Mouse (Mus musculus): ENCODE results near the gene Cdc37l1.

DNA sequence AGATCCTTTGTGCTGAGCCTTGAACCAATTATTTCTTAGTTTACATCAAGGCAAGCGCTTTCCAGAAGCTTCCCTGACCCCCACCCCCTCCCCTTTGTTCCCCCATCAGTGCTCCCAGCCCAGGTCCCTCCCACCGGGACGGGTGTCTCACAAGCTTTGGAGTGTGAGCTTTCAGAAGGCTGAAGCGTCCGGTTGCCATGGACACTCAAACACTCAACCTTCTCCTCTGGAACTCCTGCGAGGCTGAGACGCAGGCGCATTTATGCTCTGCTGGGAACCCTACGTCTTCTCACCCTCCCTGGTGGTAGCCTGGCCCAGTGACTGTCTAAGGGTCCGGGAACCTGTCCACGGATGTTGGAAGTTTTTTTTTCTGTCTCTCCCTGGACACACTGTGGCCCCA is 22.5 kb upstream of the Cdc37l1 start, which contains the start of gene 4430402I18Rik:
- TF ChIP-seq POLR2A (IDR thresholded peaks at IDR 0.05; ENCODE audit: insufficient read length, low read depth), result no peak
- TF ChIP-seq MAX (IDR thresholded peaks at IDR 0.05; ENCODE audit: low read depth), result no peak
- TF ChIP-seq POLR2AphosphoS2 (IDR thresholded peaks at IDR 0.05; ENCODE audit: insufficient read length, low read depth), result no peak
- TF ChIP-seq TCF12 (IDR thresholded peaks at IDR 0.05; ENCODE audit: insufficient read depth, poor library complexity, severe bottlenecking), result no peak
- TF ChIP-seq MYOD1 (IDR thresholded peaks at IDR 0.05; ENCODE audit: control insufficient read depth in 1 of 3, insufficient read length in 2 of 3, low read depth in 2 of 3), result no peak
- no peak for TF ChIP-seq TCF3 (IDR thresholded peaks at IDR 0.05; ENCODE audit: insufficient read length, low read depth)

Data from myocyte (in vitro differentiated cells).